Mouse (Mus musculus): ENCODE data around the gene Gosr1.

GRCm38 (mm10) chr11:76789252-76789651, 25.9 kb upstream of the Gosr1 start:
- TF ChIP-seq POLR2A (IDR thresholded peaks at IDR 0.05; ENCODE audit: low read depth, low read length): no peak
- no peak for TF ChIP-seq CTCF (IDR thresholded peaks at IDR 0.05; ENCODE audit: extremely low read depth, insufficient read length, insufficient replicate concordance, low read depth, low read length)

Data from small intestine, adult 2 months (tissue).